Mouse (Mus musculus): ENCODE results near the gene Spout1. TPM values are rescaled to one million over a fixed set of nuclear protein-coding genes. Genes with fewer than 3 reads are reported as not detected.
"Not testable (repeated sequence)": the region's sequence is repeated elsewhere in the genome, so short reads cannot be mapped to it uniquely, and the experiment has no call there.

Gene Spout1
- polyA plus RNA-seq, 1 experiment: 12.9 TPM

DNA sequence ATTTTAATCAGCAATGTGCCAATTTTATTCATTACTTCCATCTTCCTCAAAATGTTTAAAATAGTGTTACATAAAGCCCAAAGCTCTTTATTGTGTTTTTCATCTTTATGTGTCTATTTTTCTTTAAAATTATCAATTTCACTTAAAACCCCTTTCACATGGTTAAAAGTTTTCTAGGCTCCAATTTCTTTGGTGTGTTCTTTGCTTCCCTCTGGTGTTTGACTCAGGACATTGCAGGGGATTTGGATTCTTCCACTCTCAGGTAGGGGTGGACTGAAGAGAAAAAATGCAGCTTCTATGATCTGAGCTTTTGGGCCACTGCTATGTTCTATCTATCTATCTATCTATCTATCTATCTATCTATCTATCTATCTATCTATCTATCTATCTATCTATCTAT is 16.4 kb downstream of the Spout1 start:
- no peak for TF ChIP-seq CTCF (IDR thresholded peaks at IDR 0.05; ENCODE audit: low read depth, low read length)
- TF ChIP-seq POLR2A (IDR thresholded peaks at IDR 0.05; ENCODE audit: borderline replicate concordance, low read depth, low read length): no peak
- H3K4me1 ChIP-seq (ENCODE audit: control insufficient read depth, insufficient read depth, low read length): no peaks in the 10 kb centered on the region
- no peak overlapping the region for H3K4me3 ChIP-seq (ENCODE audit: insufficient read depth, low read length)
- H3K27ac ChIP-seq (ENCODE audit: insufficient read depth, low read depth, low read length): no peak overlapping the region

DNA sequence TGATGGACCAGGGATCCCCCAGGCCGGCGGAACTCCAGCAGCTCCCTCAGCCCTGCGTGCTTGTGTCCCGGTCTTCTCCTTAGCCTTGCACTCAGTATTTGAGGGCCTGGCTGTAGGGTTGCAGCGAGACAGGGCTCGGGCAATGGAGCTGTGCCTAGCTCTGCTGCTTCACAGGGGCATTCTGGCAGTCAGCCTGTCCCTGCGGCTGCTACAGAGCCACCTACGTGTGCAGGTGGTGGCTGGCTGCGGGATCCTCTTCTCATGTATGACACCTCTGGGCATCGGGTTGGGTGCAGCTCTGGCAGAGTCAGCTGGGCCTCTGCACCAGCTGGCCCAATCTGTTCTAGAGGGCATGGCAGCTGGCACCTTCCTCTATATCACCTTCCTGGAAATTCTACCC is 18.4 kb downstream of the Spout1 start:
- H3K27ac ChIP-seq (ENCODE audit: insufficient read depth, low read depth, low read length); H3K4me1 ChIP-seq (ENCODE audit: control insufficient read depth, insufficient read depth, low read length); H3K4me3 ChIP-seq (ENCODE audit: insufficient read depth, low read length): not testable (repeated sequence)

DNA sequence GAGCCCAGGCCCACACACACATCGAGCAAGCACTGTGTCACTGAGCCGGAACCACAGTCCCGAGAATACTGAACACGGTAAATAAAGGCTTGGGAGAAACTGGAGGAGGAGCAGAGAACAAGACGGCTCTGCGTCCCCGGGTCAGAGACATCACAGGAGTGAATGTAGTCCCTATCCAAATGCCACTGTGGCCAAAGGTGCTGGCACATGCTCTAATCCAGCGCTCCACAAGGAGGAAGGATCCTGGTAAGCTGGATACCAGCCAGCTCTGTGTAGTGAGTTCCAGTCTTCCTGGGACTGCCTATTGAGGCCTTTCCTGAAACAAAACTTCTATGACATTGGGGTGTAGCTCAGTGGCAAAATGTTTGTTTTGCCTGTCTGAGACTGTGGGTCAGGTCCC is 25.6 kb downstream of the Spout1 start:
- Histone ChIP-seq H3K4me1 (ENCODE audit: control insufficient read depth, insufficient read depth, low read length) (no peaks in the 10 kb centered on the region), H3K27ac (ENCODE audit: insufficient read depth, low read depth, low read length) (no peak overlapping the region), H3K4me3 (ENCODE audit: insufficient read depth, low read length) (no peak overlapping the region)
- TF ChIP-seq POLR2A (IDR thresholded peaks at IDR 0.05; ENCODE audit: borderline replicate concordance, low read depth, low read length): no peak

GRCm38 (mm10) chr2:30151840-30152239 is 26.4 kb downstream of the Spout1 start:
- Histone ChIP-seq H3K4me1 (ENCODE audit: control insufficient read depth, insufficient read depth, low read length) (peaks cover 5% of the 10 kb centered on the region), H3K4me3 (ENCODE audit: insufficient read depth, low read length) (no peak overlapping the region), H3K27ac (ENCODE audit: insufficient read depth, low read depth, low read length) (no peak overlapping the region)
- no peak for TF ChIP-seq POLR2A (IDR thresholded peaks at IDR 0.05; ENCODE audit: borderline replicate concordance, low read depth, low read length)
- TF ChIP-seq CTCF (IDR thresholded peaks at IDR 0.05; ENCODE audit: low read depth, low read length): no peak

- TF ChIP-seq POLR2A (IDR thresholded peaks at IDR 0.05; ENCODE audit: borderline replicate concordance, low read depth, low read length) (no peak), CTCF (IDR thresholded peaks at IDR 0.05; ENCODE audit: low read depth, low read length) (no peak)
- Histone ChIP-seq H3K4me1 (ENCODE audit: control insufficient read depth, insufficient read depth, low read length) (peaks cover 5% of the 10 kb centered on the region), H3K4me3 (ENCODE audit: insufficient read depth, low read length) (no peak overlapping the region), H3K27ac (ENCODE audit: insufficient read depth, low read depth, low read length) (no peak overlapping the region)
These were observed 30.8 kb downstream of the Spout1 start for GRCm38 (mm10) chr2:30147466-30147865.

- TF ChIP-seq POLR2A (IDR thresholded peaks at IDR 0.05; ENCODE audit: borderline replicate concordance, low read depth, low read length) (no peak), CTCF (IDR thresholded peaks at IDR 0.05; ENCODE audit: low read depth, low read length) (no peak)
- Histone ChIP-seq H3K4me1 (ENCODE audit: control insufficient read depth, insufficient read depth, low read length) (peaks cover 5% of the 10 kb centered on the region), H3K4me3 (ENCODE audit: insufficient read depth, low read length) (no peak overlapping the region), H3K27ac (ENCODE audit: insufficient read depth, low read depth, low read length) (no peak overlapping the region)
These were observed 33.8 kb downstream of the Spout1 start for GRCm38 (mm10) chr2:30144436-30144835.

GRCm38 (mm10) chr2:30140021-30140420 is 38.2 kb downstream of the Spout1 start:
- not testable (repeated sequence) for H3K4me3 ChIP-seq (ENCODE audit: insufficient read depth, low read length); H3K4me1 ChIP-seq (ENCODE audit: control insufficient read depth, insufficient read depth, low read length)

GRCm38 (mm10) chr2:30136458-30136857 is 41.8 kb downstream of the Spout1 start:
- Histone ChIP-seq H3K4me1 (ENCODE audit: control insufficient read depth, insufficient read depth, low read length) (peaks cover 18% of the 10 kb centered on the region), H3K27ac (ENCODE audit: insufficient read depth, low read depth, low read length) (no peak overlapping the region), H3K4me3 (ENCODE audit: insufficient read depth, low read length) (no peak overlapping the region)
- TF ChIP-seq POLR2A (IDR thresholded peaks at IDR 0.05; ENCODE audit: borderline replicate concordance, low read depth, low read length) (no peak), CTCF (IDR thresholded peaks at IDR 0.05; ENCODE audit: low read depth, low read length) (no peak)

More at GRCm38 (mm10) chr2:30140021-30140420, 38.2 kb downstream of the Spout1 start:
- not testable (repeated sequence) for H3K27ac ChIP-seq (ENCODE audit: insufficient read depth, low read depth, low read length)

DNA sequence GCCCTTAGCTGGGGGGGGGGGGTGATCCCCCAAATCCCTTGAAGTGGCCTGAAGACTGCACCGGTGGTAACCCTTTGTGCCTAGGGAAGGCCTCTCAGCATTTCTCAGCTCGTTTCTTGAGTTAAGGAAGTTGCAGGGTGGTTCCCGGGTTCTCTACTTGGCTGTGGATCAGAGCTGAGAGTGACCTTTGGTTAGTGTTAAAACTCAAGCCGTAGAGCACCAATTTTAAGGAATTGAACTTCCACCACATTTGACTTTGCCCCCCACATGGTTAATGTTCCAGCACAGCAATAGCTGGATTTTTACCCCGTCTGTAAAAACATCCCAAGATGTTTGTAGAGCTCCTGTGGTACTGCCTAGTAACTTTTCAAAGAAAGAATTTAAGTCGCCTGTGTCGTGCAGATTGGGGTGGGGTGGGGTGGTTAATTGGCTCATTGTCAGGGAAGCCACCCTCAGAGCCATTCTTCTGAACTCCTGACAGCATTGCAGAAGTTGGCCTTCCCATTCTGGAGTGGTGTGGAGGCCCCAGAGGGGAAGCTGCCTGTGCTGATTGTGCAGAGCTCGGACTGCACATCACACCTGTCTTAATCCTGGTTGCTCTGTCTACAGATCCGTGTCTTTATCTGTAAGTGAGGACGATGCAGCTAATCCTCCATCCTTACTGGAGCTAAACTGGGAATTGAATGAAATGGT is 43.2 kb downstream of the Spout1 start:
- TF ChIP-seq CTCF (IDR thresholded peaks at IDR 0.05; ENCODE audit: low read depth, low read length) (no peak), POLR2A (IDR thresholded peaks at IDR 0.05; ENCODE audit: borderline replicate concordance, low read depth, low read length) (no peak)
- H3K4me1 ChIP-seq (ENCODE audit: control insufficient read depth, insufficient read depth, low read length): peaks cover 18% of the 10 kb centered on the region
- H3K27ac ChIP-seq (ENCODE audit: insufficient read depth, low read depth, low read length): peak overlapping the region; percentile 94
- peak overlapping the region; percentile 94 for H3K4me3 ChIP-seq (ENCODE audit: insufficient read depth, low read length)

- Histone ChIP-seq H3K27ac (ENCODE audit: insufficient read depth, low read depth, low read length) (peak overlapping the region; percentile 94), H3K4me1 (ENCODE audit: control insufficient read depth, insufficient read depth, low read length) (peaks cover 18% of the 10 kb centered on the region), H3K4me3 (ENCODE audit: insufficient read depth, low read length) (peak overlapping the region; percentile 94)
- no peak for TF ChIP-seq POLR2A (IDR thresholded peaks at IDR 0.05; ENCODE audit: borderline replicate concordance, low read depth, low read length)
These were observed 43.9 kb downstream of the Spout1 start for GRCm38 (mm10) chr2:30134378-30134711.
